Mouse (Mus musculus) forebrain, embryonic 16.5 days (tissue): ENCODE results near the gene Sart3. TPM values are rescaled to one million over a fixed set of nuclear protein-coding genes. Genes with fewer than 3 reads are reported as not detected.
A peak's percentile ranks its signal among the peaks of the same experiment; 100 is the strongest.

Experiments
- ATAC-seq: fragments of 200-750 bp; cut with Nextera tagmentation; 2 replicates; pipeline ENCODE4 v1.8.0; 2017; ENCODE audit warnings: mild to moderate bottlenecking, moderate library complexity
- H3K27ac ChIP-seq: fragments of 300-500 bp; sonication (generic); 2 replicates; pipeline ENCODE4 v1.5.1; 2014; ENCODE audit warnings: low read length, control low read depth
- H3K27me3 ChIP-seq: fragments of 300-500 bp; sonication (generic); replicated peaks from 2 replicates; pipeline ENCODE4 v1.6.1; 2014; ENCODE audit warnings: low read length; ENCODE audit not compliant: control insufficient read depth, insufficient read depth
- H3K36me3 ChIP-seq: fragments of 300-500 bp; sonication (generic); 2 replicates; pipeline ENCODE4 v1.6.1; 2014; ENCODE audit not compliant: control insufficient read depth, insufficient read depth
- H3K4me1 ChIP-seq: fragments of 300-500 bp; sonication (generic); replicated peaks from 2 replicates; pipeline ENCODE4 v1.6.1; 2014; ENCODE audit warnings: low read length; ENCODE audit not compliant: control insufficient read depth, insufficient read depth
- H3K4me2 ChIP-seq: fragments of 300-500 bp; sonication (generic); 2 replicates; pipeline ENCODE4 v1.6.1; 2014; ENCODE audit warnings: mild to moderate bottlenecking, low read length, control low read depth
- H3K4me3 ChIP-seq: fragments of 300-500 bp; sonication (generic); replicated peaks from 2 replicates; pipeline ENCODE4 v1.5.1; 2014; ENCODE audit warnings: mild to moderate bottlenecking, low read length, control low read depth
- H3K9ac ChIP-seq: fragments of 300-500 bp; sonication (generic); replicated peaks from 2 replicates; pipeline ENCODE4 v1.6.1; 2014; ENCODE audit warnings: low read depth, low read length, control low read depth
- H3K9me3 ChIP-seq: fragments of 300-500 bp; sonication (generic); 2 replicates; pipeline ENCODE4 v1.6.1; 2016; ENCODE audit warnings: low read length; ENCODE audit not compliant: control insufficient read depth
- WGBS: fragments of 180-500 bp; shearing (Covaris S2); extraction: QIAGEN DNeasy Blood & Tissue Kit; methylation state at CpG from one replicate; pipeline ENCODE4 v1.1.7; 2014; 5-methylcytosine and 5-hydroxymethylcytosine counted together
- polyA plus RNA-seq: library from polyadenylated mRNA; unstranded; fragments of >200 nt; fragmentation: Nextera tagmentation; extraction: Ambion mirVana; gene quantifications from 2 replicates; pipeline ENCODE4 v1.2.1, GENCODE M21; 2015

Sart3 gene
- polyA plus RNA-seq, 1 experiment from 2014 or later: 52.7 TPM

DNA sequence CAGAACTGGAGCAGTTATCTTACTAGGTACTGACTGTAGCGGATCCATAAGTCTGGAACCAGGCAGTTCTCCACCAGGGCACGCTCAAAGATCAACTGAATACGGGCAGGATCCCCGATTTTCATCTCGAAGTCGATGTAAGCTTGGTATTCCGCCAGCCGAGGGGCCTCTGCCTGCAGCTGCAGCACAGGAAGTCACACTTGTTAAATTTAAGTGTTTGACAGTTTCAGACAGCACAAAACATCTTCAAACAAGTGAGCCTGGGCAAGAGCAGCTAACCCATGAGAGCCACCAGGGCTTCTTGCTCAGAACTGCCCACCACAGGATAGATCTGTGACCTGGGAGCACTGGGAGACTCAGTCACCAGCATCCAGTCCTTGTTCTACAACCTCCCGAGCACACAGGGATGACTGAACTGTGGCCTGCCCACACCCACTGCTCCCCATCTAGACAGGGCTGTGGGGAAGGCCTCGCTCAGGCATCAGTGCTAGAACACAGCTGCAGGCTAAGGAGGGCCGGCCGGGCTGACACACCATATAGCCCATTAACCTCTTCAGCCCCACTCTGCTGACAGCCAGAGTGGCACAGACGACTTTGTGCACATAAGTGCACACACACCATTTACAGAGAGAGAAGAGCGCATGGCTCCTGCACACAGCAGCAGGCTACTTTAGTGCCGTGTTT, 16.8 kb downstream of the Sart3 start:
- H3K9me3 ChIP-seq: no peaks in the 10 kb centered on the region
- no peak overlapping the region for H3K4me2 ChIP-seq
- 90% methylated on average over 15 of the region's 15 CpGs for WGBS
- H3K36me3 ChIP-seq: peaks cover 53% of the 10 kb centered on the region
- H3K27ac ChIP-seq: no peak overlapping the region
- ATAC-seq: no peak
- no peaks in the 10 kb centered on the region for H3K27me3 ChIP-seq
- H3K4me1 ChIP-seq: no peaks in the 10 kb centered on the region
- H3K9ac ChIP-seq: no peak overlapping the region
- no peak overlapping the region for H3K4me3 ChIP-seq

DNA sequence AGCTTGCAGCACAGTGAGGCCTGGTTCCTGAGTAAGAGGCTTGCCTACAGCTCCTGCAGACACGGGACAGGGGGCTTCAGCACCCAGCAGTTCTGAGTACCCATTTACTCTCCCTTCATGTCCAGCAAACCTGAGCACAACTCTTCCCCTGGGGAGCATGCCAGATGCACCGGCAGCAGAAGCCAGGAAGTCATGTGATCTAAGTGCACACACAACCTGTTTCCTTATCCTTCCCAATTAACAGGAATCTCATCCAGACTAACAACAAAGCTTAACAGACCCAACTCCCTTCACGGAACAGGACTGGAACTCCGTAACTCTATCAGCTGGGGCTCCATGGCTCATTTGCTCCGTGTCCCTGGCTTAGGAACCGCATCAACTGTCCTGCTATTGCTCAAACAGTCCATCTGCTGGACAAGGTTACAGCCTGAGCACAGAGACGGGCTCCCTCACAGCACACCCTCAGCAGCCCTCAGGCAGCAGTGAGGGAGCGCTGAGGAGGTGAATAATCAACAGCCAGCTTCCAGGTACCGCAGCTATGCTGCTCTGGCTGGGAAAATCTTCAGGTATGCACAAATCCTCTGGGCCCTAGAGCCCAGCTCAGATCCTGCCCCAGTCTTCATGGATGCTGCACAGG, 20.7 kb downstream of the Sart3 start:
- no peak overlapping the region for H3K9ac ChIP-seq
- H3K27ac ChIP-seq: no peak overlapping the region
- no peak for ATAC-seq
- H3K4me2 ChIP-seq: no peak overlapping the region
- H3K27me3 ChIP-seq: no peaks in the 10 kb centered on the region
- 89% methylated on average over 9 of the region's 9 CpGs for WGBS
- H3K36me3 ChIP-seq: peaks cover 58% of the 10 kb centered on the region
- H3K4me1 ChIP-seq: no peaks in the 10 kb centered on the region
- no peaks in the 10 kb centered on the region for H3K9me3 ChIP-seq
- H3K4me3 ChIP-seq: no peak overlapping the region

DNA sequence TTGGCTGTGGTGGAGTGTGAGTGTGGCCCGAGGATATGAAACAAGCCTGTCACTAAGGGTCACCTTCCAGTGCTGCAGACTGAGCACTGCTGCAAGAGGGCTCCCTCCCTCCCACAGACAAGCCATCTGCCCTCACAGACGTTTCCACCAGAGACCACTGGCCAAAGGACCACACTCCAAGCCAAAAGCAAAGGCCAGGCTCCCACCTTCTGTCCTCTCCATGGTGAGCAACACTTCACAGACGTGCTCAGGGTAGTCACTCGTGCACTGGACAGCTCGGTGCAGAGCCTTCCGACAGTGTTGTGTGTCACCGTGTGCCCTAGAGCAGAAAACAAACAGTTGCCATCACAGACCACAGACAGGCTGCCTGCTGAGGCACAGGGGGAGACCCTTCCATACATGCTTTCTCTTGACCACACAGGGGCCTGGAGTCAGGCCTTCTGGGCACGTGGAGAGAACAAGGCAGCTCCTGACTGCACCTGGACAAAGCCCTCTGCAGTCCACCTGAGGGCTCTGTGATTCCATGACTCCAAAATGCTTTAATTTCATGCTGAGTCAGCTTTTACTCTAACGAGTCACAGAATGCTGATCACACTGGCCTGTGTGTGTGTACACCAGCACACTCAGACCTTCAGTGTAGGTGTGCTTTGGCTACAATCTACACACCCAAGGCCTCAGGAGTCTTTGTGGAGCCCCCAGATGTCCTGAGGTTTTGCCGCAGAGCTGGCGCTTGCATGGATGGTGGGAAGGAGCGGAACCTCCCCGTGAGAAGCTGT, 23.6 kb downstream of the Sart3 start:
- H3K9me3 ChIP-seq: no peaks in the 10 kb centered on the region
- H3K4me2 ChIP-seq: no peak overlapping the region
- H3K4me3 ChIP-seq: no peak overlapping the region
- no peak for ATAC-seq
- H3K27ac ChIP-seq: no peak overlapping the region
- no peaks in the 10 kb centered on the region for H3K4me1 ChIP-seq
- peaks cover 73% of the 10 kb centered on the region for H3K36me3 ChIP-seq
- no peak overlapping the region for H3K9ac ChIP-seq
- no peaks in the 10 kb centered on the region for H3K27me3 ChIP-seq
- WGBS: 95% methylated on average over 13 of the region's 13 CpGs

DNA sequence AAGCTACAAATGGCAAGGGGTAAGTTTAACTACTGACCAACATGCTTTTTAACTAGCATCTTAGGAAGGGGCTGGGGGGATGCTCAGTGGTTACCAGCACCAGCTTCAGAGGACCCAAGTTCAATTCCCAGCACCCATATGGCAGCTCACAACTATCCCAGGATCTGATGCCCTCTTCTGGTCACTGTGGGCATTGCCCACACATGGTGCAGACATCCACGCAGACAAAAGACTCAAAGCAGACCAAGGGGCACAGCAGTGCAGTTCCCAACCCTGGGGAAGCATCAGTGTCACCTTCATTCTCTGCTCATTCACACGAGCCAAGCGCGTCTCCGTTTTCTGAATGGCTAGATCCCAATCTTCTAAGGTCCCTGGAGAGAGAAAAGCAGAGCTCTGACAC, 24.7 kb downstream of the Sart3 start:
- Histone ChIP-seq H3K36me3 (peaks cover 78% of the 10 kb centered on the region), H3K4me1 (no peaks in the 10 kb centered on the region), H3K27ac (no peak overlapping the region), H3K9ac (no peak overlapping the region), H3K4me2 (no peak overlapping the region), H3K9me3 (no peaks in the 10 kb centered on the region), H3K4me3 (no peak overlapping the region), H3K27me3 (no peaks in the 10 kb centered on the region)
- ATAC-seq: no peak
- WGBS: 94% methylated on average over 5 of the region's 5 CpGs

DNA sequence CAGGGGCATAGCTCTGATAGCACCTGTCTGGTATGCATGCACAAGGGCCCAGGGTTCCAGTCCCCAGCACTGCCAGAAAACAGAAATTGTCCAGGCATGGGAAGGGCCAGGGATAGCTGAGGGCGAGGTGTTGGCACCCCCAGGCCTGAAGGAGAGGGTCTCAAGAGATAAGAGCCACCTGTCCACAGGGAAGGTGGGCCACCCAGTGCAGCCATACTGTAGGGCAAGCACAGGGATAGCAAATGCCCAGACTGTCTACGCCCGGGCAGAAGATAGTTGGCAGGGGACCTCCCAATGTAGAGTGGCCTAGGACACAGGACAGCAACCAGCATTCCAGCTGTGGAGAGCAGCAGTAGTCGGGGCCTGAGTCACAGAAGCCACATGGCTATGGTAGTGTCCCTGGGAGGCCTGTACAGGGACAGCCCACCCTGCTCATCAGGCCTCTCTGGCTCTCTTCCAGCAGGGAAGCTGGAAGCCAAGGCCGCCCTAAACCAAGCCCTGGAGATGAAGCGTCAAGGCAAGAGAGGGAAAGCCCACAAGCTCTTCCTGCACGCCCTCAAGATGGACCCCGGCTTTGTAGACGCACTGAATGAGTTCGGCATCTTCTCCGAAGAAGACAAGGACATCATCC, 34.6 kb downstream of the Sart3 start:
- WGBS: 88% methylated on average over 11 of the region's 11 CpGs
- H3K27me3 ChIP-seq: no peaks in the 10 kb centered on the region
- peaks cover 24% of the 10 kb centered on the region for H3K36me3 ChIP-seq
- no peak overlapping the region for H3K4me3 ChIP-seq
- peaks cover 19% of the 10 kb centered on the region for H3K4me1 ChIP-seq
- no peak overlapping the region for H3K4me2 ChIP-seq
- H3K9ac ChIP-seq: no peak overlapping the region
- ATAC-seq: no peak
- no peak overlapping the region for H3K27ac ChIP-seq
- no peaks in the 10 kb centered on the region for H3K9me3 ChIP-seq

DNA sequence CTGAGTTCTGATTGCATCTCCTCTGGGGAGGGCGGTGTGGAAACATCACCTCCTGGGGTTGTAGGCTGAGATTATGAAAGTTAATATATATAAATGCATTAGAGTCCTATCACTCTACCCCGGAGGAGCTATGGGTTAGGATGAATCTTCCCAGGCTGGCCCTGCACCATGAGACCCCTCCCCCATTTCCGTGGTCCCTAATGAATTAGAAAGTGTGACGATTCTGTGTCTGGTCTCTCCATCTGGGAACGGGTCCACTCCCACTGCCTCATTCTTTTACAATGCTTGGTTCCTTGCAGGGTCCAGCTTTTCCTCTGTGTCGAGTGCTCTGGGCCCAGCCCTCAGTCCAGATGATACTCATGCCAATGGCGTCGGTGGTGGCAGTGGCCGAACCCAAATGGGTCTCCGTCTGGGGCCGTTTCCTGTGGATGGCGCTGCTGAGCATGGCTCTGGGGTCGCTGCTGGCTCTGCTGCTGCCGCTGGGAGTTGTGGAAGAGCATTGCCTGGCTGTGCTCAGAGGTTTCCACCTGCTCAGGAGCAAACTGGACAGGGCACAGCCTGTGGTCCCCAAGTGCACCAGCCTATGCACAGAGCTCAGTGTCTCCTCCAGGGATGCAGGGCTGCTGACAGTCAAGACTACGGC, 35.7 kb downstream of the Sart3 start:
- peaks cover 15% of the 10 kb centered on the region for H3K36me3 ChIP-seq
- no peak overlapping the region for H3K27ac ChIP-seq
- H3K4me3 ChIP-seq: peak overlapping the region; percentile 73
- WGBS: 40% methylated on average over 15 of the region's 15 CpGs
- no peak for ATAC-seq
- H3K4me1 ChIP-seq: peaks cover 19% of the 10 kb centered on the region
- peak overlapping the region; percentile 75 for H3K9ac ChIP-seq
- no peaks in the 10 kb centered on the region for H3K9me3 ChIP-seq
- no peaks in the 10 kb centered on the region for H3K27me3 ChIP-seq
- peak overlapping the region; percentile 85 for H3K4me2 ChIP-seq

DNA sequence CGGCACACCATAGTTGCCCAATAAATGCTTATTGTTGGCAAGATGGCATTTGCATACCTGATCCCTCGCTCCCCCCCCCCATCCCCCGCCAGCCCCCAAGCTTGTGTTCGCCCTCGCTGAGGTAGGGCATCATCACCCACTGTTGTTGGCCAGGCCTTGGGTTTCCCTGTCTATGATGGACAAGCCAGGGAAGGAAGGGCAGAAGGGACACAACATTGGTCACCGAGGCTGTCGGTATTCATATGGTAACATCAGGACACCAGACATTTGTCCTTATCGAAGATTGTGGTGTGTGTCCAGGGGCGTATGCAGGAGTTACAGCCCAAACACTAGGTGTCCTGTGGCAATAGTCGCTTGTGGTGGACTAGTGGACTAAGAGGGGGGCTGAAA, 36.2 kb downstream of the Sart3 start:
- Histone ChIP-seq H3K4me1 (peaks cover 19% of the 10 kb centered on the region), H3K27ac (peak overlapping the region; percentile 96), H3K36me3 (peaks cover 15% of the 10 kb centered on the region), H3K4me3 (peak overlapping the region; percentile 73), H3K9me3 (no peaks in the 10 kb centered on the region), H3K4me2 (peak overlapping the region; percentile 85), H3K9ac (peak overlapping the region; percentile 75), H3K27me3 (no peaks in the 10 kb centered on the region)
- 2% methylated on average over 10 of the region's 10 CpGs for WGBS
- ATAC-seq: no peak

DNA sequence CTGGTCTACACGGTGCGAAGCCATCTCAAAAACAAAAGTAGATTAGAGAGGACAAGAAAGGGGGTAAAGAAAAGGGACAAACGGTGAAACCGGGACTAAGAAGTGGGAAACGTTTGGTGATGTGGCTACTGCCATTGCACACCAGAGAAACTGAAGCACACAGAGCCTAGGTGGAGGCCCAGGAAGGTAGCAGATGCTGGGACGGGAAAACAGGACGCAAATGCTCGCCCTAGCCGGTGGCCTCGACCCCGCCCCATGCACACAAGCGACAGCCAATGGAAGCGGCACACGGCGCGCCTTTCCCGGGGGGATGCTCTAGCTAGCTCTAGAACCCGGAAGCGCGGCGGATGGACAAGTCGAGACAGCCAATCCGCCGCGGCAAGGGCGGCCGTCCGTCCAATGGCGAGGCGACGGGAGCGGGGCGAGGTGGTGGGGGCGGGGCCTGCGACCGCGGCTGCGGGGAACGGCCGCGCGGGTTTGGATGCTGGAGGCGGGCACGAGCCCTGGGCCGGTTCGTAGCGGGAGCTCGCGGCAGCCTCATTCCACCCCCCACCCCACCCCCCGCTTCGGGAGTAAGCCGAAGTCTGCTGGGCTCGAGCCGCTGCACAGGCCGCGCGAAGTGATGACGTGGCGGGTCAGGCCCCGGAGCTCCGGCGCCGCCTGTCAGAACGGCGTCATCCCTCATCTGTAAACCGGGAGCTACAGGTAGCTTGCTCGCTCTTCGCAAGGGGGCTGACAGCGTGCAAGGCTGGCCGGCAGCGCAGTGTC, 36.8 kb downstream of the Sart3 start, which contains the start of gene Ficd:
TSS of gene Ficd (plus strand) at position 459 of the 768 bp plus-strand sequence.
- Histone ChIP-seq H3K4me2 (peak within 1 kb of the TSS; percentile 85), H3K4me1 (peaks cover 19% of the 10 kb centered on the region), H3K4me3 (peak within 1 kb of the TSS; percentile 73), H3K9me3 (no peaks in the 10 kb centered on the region), H3K36me3 (peaks cover 15% of the 10 kb centered on the region), H3K27ac (peak within 1 kb of the TSS; percentile 96), H3K9ac (peak within 1 kb of the TSS; percentile 75), H3K27me3 (no peaks in the 10 kb centered on the region)
- under 1% methylated on average over 69 of the region's 71 CpGs for WGBS
- peak; percentile 98 for ATAC-seq
